Mouse (Mus musculus) midbrain, embryonic 11.5 days (tissue): ENCODE data around the gene Cryzl1. TPM values are rescaled to one million over a fixed set of nuclear protein-coding genes. Genes with fewer than 3 reads are reported as not detected.

Experiments
- ATAC-seq: fragments of 200-750 bp; cut with Nextera tagmentation; 2 replicates; pipeline ENCODE4 v1.8.0; 2017; ENCODE audit warnings: moderate TSS enrichment, moderate library complexity; ENCODE audit not compliant: low FRiP score
- DNase-seq: peaks from one replicate; pipeline ENCODE4 v3.0.0; 2015; ENCODE audit warnings: low spot score; ENCODE audit errors: missing footprints
- H3K27ac ChIP-seq: fragments of 300-500 bp; sonication (generic); 2 replicates; pipeline ENCODE4 v1.5.1; 2014; ENCODE audit warnings: low read depth, low read length
- H3K27me3 ChIP-seq: fragments of 300-500 bp; sonication (generic); 2 replicates; pipeline ENCODE4 v1.6.1; 2014; ENCODE audit warnings: mild to moderate bottlenecking, low read length, moderate library complexity, mixed read lengths; ENCODE audit not compliant: control insufficient read depth, insufficient read depth
- H3K36me3 ChIP-seq: fragments of 300-500 bp; sonication (generic); 2 replicates; pipeline ENCODE4 v1.6.1; 2014; ENCODE audit warnings: mild to moderate bottlenecking, low read length, moderate library complexity, mixed read lengths; ENCODE audit not compliant: control insufficient read depth, insufficient read depth
- H3K4me1 ChIP-seq: fragments of 300-500 bp; sonication (generic); 2 replicates; pipeline ENCODE4 v1.6.1; 2014; ENCODE audit warnings: low read length; ENCODE audit not compliant: control insufficient read depth, insufficient read depth
- H3K4me2 ChIP-seq: fragments of 300-500 bp; sonication (generic); 2 replicates; pipeline ENCODE4 v1.6.1; 2014; ENCODE audit warnings: mild to moderate bottlenecking, moderate library complexity
- H3K4me3 ChIP-seq: fragments of 300-500 bp; sonication (generic); 2 replicates; pipeline ENCODE4 v1.5.1; 2014; ENCODE audit warnings: low read depth, low read length
- H3K9ac ChIP-seq: fragments of 300-500 bp; sonication (generic); 2 replicates; pipeline ENCODE4 v1.6.1; 2014; ENCODE audit warnings: low read length
- H3K9me3 ChIP-seq: fragments of 300-500 bp; sonication (generic); 2 replicates; pipeline ENCODE4 v1.6.1; 2016; ENCODE audit warnings: low read length; ENCODE audit not compliant: control insufficient read depth
- WGBS: fragments of 180-500 bp; shearing (Covaris S2); extraction: QIAGEN DNeasy Blood & Tissue Kit; methylation state at CpG from one replicate; pipeline ENCODE4 v1.1.7; 2014; 5-methylcytosine and 5-hydroxymethylcytosine counted together
- polyA plus RNA-seq: library from polyadenylated mRNA; unstranded; fragments of >200 nt; fragmentation: Nextera tagmentation; extraction: Ambion mirVana; gene quantifications from 2 replicates; pipeline ENCODE4 v1.2.1, GENCODE M21; 2014

Gene Cryzl1
- polyA plus RNA-seq, 1 experiment from 2014 or later: 77.0 TPM

DNA sequence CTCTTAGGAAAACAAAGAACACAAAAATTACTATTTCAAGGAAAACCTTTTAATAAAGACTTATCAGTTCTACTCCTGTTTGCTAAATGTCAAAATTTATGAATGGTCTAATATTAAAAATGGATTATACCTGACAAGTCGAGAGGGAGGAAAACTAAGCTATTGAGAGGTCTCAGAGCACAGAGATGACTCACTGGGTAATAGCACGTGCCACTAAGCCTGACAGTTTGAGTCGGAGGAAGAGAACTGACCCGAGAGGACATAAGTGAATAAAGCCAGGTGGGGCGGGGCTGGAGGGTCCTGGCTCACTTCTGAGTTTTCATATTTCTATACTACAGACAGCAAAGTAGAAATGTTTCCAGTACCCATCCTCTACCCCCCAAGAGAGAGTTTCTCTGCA lies 42.4 kb downstream of the Cryzl1 start:
- H3K9me3 ChIP-seq: no peaks in the 10 kb centered on the region
- H3K4me2 ChIP-seq: no peak overlapping the region
- H3K9ac ChIP-seq: no peak overlapping the region
- no peak overlapping the region for H3K27ac ChIP-seq
- DNase-seq (no peak), ATAC-seq (no peak)
- no peak overlapping the region for H3K4me3 ChIP-seq
- 86% methylated on average over 5 of the region's 5 CpGs for WGBS
- H3K36me3 ChIP-seq: no peaks in the 10 kb centered on the region; the same call in none of the 2 replicates
- peaks cover 3% of the 10 kb centered on the region; the same call in 1 of the 2 replicates for H3K4me1 ChIP-seq
- no peaks in the 10 kb centered on the region for H3K27me3 ChIP-seq

DNA sequence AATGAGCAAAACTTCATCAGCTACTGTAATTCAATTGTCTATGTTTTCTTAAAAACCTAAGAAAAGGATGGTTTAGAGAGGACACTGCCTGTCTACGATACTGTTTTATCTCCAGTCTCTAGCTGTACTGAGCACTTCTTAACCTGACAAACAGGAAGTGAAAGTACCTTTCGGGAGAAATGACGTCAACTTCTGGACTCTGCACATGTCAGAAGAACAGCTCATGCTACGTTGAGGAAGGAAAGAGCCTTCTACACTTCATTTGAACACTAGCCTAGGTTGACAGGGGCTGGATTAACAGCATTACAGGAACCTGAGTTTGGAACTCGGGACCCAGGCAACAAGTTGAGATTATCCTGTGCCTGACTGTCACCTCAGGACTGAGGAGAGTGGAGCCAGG lies 43.2 kb downstream of the Cryzl1 start:
- Histone ChIP-seq H3K9ac (no peak overlapping the region), H3K27ac (no peak overlapping the region), H3K9me3 (no peaks in the 10 kb centered on the region), H3K27me3 (no peaks in the 10 kb centered on the region), H3K4me1 (peaks cover 3% of the 10 kb centered on the region; the same call in 1 of the 2 replicates), H3K4me2 (no peak overlapping the region), H3K36me3 (no peaks in the 10 kb centered on the region; the same call in none of the 2 replicates), H3K4me3 (no peak overlapping the region)
- no peak for ATAC-seq
- WGBS: 90% methylated on average over 5 of the region's 5 CpGs
- DNase-seq: no peak

GRCm38 (mm10) chr16:91680656-91681055 lies 48.1 kb downstream of the Cryzl1 start:
- Histone ChIP-seq H3K9ac (no peak overlapping the region), H3K4me1 (no peaks in the 10 kb centered on the region), H3K4me3 (no peak overlapping the region), H3K9me3 (no peaks in the 10 kb centered on the region), H3K27ac (no peak overlapping the region), H3K36me3 (peaks cover 26% of the 10 kb centered on the region), H3K4me2 (no peak overlapping the region), H3K27me3 (no peaks in the 10 kb centered on the region)
- DNase-seq (no peak), ATAC-seq (no peak)
- 84% methylated on average over 5 of the region's 5 CpGs for WGBS

- H3K9ac ChIP-seq: no peak overlapping the region
- 94% methylated on average over 5 of the region's 5 CpGs for WGBS
- no peaks in the 10 kb centered on the region for H3K4me1 ChIP-seq
- ATAC-seq (no peak), DNase-seq (no peak)
- H3K9me3 ChIP-seq: no peaks in the 10 kb centered on the region
- H3K4me3 ChIP-seq: no peak overlapping the region
- H3K36me3 ChIP-seq: peaks cover 26% of the 10 kb centered on the region
- no peak overlapping the region for H3K27ac ChIP-seq
- no peak overlapping the region for H3K4me2 ChIP-seq
- no peaks in the 10 kb centered on the region for H3K27me3 ChIP-seq
Observed at GRCm38 (mm10) chr16:91678147-91678911, 50.4 kb downstream of the Cryzl1 start.

DNA sequence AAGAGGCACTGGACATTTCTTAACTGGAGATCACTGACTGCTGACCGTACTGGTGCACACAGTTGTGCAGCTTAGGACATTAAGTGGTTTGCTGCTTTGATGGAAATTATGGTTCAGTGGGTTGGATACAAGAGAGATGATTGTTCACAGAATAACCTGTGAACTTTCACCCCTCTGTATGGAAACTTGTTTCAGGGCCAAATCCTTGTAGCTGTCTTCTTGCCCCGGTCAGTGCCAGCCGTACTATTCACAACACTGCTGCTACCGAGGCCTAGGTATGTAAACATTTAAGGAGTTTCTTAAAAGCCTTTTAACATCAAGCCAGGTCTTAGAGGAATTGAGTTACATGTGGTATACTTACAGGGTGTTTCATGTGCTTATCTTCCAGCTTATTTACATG lies 54.3 kb downstream of the Cryzl1 start:
- ATAC-seq: no peak
- H3K27me3 ChIP-seq: no peaks in the 10 kb centered on the region
- H3K36me3 ChIP-seq: peaks cover 45% of the 10 kb centered on the region
- 87% methylated on average over 4 of the region's 4 CpGs for WGBS
- H3K4me3 ChIP-seq: no peak overlapping the region
- H3K27ac ChIP-seq: no peak overlapping the region
- H3K9me3 ChIP-seq: no peaks in the 10 kb centered on the region
- H3K4me2 ChIP-seq: no peak overlapping the region
- no peak for DNase-seq
- no peak overlapping the region for H3K9ac ChIP-seq
- H3K4me1 ChIP-seq: no peaks in the 10 kb centered on the region

DNA sequence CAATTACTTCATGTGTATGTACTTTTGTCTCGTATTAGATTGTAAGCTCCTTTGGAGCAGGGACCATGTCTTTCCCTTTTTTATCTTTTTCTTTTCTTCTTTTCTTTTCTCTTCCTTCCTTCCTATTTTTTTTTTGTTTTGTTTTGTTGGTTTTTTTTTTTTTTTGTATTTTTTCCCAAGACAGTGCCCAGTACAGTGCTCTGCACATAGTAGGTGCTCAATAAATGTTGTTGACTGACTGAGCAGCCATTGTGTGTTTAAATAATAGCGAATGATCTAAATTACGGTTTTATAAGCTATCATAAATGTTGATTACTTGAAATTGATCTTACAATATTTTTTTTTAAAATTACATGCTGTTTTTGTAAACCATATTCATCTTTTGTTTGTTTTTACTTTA lies 65.0 kb downstream of the Cryzl1 start:
- Histone ChIP-seq H3K4me3 (no peak overlapping the region), H3K9ac (no peak overlapping the region), H3K9me3 (no peaks in the 10 kb centered on the region), H3K4me2 (no peak overlapping the region), H3K36me3 (peaks cover 34% of the 10 kb centered on the region), H3K4me1 (no peaks in the 10 kb centered on the region), H3K27ac (no peak overlapping the region), H3K27me3 (no peaks in the 10 kb centered on the region)
- ATAC-seq: no peak
- no peak for DNase-seq
- 98% methylated on average over 3 of the region's 3 CpGs for WGBS

DNA sequence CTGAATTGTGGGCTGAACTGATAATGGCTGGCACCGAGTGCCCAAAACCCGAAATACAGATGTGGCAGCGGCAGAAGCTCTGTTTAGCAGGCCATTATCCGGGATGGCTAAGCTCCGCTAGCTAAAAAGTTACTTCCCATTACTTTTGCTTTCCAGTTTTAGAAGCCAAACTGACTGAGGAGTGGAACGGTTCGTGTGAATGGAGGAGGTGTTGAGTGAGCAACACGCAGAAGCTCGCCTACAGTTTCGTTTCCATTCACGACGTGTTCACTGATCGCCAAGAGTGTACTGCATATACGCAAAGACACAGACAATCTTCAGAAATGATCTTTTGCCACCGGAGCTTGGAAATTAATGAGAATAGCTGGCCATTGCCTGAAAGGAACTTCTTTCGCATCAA lies 66.4 kb downstream of the Cryzl1 start:
- Histone ChIP-seq H3K9ac (no peak overlapping the region), H3K4me3 (no peak overlapping the region), H3K27me3 (no peaks in the 10 kb centered on the region), H3K4me1 (no peaks in the 10 kb centered on the region), H3K9me3 (no peaks in the 10 kb centered on the region), H3K27ac (no peak overlapping the region), H3K4me2 (no peak overlapping the region), H3K36me3 (peaks cover 47% of the 10 kb centered on the region)
- ATAC-seq (no peak), DNase-seq (no peak)
- 96% methylated on average over 16 of the region's 16 CpGs for WGBS

DNA sequence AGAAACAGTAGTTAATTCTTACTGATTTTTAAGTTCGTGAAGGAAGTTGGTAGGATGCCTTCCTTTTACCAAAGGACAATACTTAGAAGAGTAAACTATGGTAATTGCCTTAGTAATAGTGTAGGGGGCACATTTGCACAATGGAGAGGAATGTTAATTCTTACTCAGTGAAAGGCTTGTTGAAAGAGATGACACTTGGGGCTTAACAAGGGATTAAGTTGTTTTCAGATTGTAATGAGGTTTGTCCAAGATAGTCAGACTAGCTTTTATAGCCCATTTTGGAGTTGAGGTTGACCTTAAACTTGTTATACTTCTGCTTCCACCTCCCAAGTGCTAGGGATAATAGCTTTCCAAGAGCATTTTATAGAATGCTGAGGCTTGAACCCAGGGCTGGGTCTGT lies 67.4 kb downstream of the Cryzl1 start:
- Histone ChIP-seq H3K4me2 (no peak overlapping the region), H3K27me3 (no peaks in the 10 kb centered on the region), H3K9ac (no peak overlapping the region), H3K4me3 (no peak overlapping the region), H3K9me3 (no peaks in the 10 kb centered on the region), H3K27ac (no peak overlapping the region), H3K36me3 (peaks cover 56% of the 10 kb centered on the region), H3K4me1 (no peaks in the 10 kb centered on the region)
- WGBS: 22% methylated on average over 1 of the region's 1 CpGs
- ATAC-seq (no peak), DNase-seq (no peak)

DNA sequence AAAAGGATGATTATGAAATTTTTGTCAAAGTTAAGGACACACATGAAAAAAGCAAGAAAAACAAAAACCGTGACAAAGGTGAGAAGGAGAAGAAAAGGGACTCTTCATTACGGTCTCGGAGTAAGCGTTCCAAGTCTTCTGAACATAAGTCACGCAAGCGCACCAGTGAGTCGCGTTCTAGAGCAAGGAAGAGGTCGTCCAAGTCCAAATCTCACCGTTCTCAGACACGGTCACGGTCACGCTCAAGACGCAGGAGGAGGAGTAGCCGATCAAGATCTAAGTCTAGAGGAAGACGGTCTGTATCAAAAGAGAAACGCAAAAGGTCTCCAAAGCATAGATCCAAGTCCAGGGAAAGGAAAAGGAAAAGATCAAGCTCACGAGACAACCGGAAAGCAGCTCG lies 69.0 kb downstream of the Cryzl1 start:
- peaks cover 64% of the 10 kb centered on the region for H3K36me3 ChIP-seq
- no peaks in the 10 kb centered on the region for H3K27me3 ChIP-seq
- no peak overlapping the region for H3K4me2 ChIP-seq
- DNase-seq: no peak
- no peaks in the 10 kb centered on the region for H3K4me1 ChIP-seq
- no peak overlapping the region for H3K27ac ChIP-seq
- 95% methylated on average over 20 of the region's 20 CpGs for WGBS
- H3K9me3 ChIP-seq: no peaks in the 10 kb centered on the region
- no peak overlapping the region for H3K9ac ChIP-seq
- H3K4me3 ChIP-seq: no peak overlapping the region
- ATAC-seq: no peak
